Mouse (Mus musculus) liver, adult (tissue): ENCODE measurements around the gene Atp6v1f.
A peak's percentile ranks its signal among the peaks of the same experiment; 100 is the strongest.

Source experiments
- GATA4 ChIP-seq: IDR thresholded peaks from 2 replicates; pipeline ENCODE4 v1.6.1; 2014; ENCODE audit warnings: mild to moderate bottlenecking, low read length; ENCODE audit not compliant: insufficient replicate concordance

The Atp6v1f gene

DNA sequence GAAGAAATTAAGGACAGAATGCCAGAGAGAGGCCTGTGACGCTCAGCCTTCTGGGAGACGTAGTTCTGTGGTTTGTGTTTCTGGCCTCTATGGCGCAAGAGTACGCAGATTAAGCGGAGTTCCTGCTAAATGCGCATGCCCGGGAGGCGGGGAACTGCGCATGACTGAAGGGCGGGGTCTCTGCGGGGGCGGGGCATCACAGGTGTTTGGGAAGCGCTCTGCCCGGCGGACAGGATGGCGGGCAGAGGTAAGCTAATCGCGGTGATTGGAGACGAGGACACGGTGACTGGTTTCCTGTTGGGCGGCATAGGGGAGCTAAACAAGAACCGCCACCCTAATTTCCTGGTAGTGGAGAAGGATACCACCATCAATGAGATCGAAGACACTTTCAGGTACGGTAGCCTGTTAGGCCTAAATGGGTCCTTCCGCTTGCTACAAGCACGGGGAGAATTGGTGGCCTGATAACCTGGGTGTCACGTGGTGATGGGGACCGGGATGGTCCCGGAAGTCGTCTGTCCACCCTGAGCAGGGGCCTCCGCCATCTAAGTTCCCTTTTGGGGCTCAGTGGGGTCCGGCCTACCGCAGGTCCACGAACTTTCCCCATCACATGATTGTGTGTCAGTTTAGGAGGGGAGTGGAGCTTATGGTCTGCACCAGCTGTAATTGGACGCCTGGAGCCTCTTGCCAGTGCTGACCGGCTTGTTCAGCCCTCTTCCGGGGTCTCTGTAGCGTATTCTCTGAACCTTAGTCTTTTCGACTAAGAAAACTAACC, at the start of gene Atp6v1f:
Atp6v1f (plus strand) TSS at position 136 of the 772 bp plus-strand sequence.
- TF ChIP-seq GATA4, result peak; percentile 30; the same call in 1 of the 2 replicates

DNA sequence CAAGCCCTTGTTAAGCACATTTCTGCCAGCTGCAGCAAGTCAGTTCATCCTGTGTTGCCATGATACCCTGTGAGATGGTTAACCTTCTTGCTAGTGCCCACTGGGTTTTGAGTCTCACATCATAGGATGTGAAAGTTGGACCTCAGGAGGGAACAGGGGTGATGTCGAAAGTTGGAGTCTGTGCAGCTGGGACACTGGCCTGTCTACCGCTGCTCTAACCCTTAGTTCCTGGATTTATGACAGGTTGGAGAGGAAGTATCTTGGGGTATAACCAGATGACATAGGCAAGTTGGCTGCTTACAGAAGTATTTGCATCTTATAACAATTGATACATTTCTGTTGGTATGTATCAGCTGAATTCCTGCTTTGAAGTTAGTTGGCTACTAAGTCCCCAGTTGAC, 46.9 kb upstream of the Atp6v1f start:
- TF ChIP-seq GATA4, result no peak

DNA sequence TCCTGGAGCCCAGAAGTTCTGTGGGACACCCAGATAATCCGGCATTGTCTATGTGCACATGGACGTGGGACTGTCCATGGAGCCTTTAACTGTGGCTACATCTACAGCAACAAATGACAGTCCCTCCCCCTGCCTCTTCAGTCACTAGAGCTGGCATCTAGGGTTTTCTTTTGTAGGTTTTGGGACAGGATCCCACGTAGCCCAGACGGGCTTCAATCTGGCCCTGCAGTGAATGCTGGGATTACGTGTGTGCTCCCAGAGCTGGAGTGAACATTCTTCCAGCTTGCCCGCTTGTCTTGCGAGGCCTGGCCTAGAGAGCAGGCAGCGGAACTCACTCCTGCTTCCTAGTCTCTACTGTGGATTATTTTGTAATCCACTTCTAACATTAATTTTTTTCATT, 42.4 kb upstream of the Atp6v1f start:
- TF ChIP-seq GATA4, result no peak

DNA sequence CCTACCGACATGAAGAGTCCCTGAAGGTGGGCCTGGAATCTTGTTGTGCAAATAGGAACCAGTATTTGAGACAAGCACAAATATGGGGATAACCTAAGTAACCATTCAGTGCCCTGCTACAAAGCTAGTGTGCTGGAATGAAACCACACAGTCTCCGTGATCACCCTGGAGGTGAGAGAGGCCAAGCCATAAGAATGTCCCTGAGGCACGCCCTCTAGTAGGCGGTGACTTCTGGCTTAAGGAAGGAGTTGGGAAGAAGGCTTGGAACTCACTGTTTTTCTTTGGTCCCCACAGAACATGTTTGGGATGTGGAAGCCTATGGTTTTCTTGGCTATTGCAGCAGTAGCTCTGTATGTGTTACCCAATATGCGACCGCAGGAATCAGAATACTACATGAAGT, 41.2 kb upstream of the Atp6v1f start:
- no peak for TF ChIP-seq GATA4

DNA sequence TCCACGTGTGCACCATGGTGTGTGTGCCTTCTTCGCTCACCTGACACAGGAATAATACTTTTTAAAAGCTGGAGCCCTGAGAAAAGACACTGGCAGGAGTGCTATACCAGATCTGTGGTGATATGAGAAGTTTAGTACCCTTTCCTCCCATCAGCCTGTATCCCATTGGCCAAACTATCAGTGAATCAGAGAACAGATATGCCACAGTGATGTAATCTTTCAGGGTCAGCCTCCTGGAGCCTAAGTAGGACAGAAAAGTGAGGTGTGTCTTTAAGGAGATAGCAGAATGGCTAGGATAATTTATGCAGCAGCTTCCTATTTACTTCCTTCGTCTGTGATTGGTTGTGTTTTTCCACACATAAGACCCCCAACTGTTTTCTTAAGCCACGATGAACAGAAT, 39.3 kb upstream of the Atp6v1f start:
- no peak for TF ChIP-seq GATA4

DNA sequence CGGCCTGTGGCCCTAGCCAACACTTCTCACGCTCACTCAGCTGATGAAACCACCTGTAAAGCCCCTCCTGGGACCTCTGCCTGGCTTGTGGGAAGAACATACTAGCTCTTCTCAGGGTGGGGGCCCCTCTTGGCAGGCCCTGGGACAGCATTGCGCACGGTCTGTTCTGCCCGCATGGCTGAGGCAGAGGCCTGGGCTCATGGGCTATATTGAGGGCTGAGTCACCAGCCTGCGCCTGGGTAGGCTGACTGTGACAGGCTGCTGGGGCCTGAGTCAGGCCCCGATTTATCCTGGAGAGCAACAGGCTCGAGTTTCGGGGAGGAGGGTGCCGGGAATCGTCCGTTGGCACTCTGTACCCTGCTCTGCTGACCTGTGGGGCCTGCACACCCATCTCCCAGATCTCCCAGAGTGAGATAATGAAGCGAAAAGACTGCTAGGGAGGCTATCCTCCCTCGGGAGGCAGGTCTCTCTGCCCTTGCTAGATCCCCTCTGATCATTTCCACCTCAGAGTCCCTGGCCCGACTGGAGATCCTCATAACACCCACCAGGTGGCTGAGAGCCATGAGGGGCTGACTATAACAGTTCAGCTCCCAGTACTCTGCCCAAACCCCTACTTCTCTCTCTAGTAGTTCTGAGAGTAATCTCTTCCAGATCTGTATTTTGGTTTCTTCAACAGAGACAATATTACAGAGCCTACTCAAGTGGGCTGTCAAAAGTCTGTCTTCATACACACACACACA, 36.7 kb upstream of the Atp6v1f start:
- TF ChIP-seq GATA4, result no peak

DNA sequence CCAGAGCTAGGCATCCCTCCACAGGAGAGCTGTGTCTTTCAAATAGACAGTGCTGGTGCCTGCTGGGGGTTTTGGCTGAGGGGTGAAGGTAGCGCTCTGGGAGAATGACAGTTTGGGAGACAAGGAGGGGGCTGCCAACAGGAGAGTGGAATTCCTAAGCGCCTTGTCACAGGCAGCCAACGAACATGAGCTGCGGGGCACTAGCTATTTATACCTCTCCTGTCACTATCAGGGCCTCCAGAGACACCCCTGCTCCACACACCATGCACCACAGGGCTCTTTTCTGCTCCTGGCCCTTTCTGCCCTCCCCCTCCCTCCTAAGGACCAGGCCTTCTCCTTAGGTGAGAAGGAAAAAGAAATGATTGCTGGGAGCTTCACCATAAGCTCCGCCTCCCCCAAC, 36.0 kb upstream of the Atp6v1f start:
- TF ChIP-seq GATA4, result no peak

DNA sequence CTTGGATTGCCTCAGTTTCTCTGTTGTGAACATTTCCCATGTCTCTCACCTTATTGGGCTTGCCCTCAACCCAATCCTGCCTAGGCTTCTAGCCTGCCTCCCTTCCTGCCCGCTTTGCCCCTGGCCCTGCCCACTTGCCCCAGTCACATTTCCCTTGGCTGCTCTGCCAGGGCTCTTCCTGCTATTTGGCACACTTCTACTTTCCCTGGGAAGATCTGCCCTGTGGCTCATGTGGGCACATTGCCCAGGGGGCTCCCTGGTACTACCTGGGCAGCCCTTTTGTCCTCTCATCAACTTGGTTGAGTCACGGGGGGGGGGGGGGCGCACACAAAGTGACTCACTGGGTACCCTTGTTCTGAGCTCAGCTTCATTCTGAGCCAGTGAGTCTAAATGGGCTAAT, 35.4 kb upstream of the Atp6v1f start:
- TF ChIP-seq GATA4, result no peak

DNA sequence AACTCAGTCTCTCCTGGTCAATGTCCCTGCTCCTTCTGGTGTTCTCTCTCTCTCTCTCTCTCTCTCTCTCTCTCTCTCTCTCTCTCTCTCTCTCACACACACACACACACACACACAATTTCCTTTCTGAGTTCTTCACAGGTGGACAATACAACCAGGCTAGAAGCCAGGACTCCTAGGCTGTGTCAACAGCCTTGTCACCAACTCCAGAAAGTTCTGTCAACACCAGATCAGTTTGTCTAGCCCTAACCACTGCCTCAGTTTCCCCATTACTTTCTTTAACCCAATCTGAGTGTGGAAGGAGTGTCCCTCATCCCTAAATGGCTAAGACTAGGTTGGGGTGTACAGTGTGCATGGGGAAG, 34.9 kb upstream of the Atp6v1f start:
- no peak for TF ChIP-seq GATA4

DNA sequence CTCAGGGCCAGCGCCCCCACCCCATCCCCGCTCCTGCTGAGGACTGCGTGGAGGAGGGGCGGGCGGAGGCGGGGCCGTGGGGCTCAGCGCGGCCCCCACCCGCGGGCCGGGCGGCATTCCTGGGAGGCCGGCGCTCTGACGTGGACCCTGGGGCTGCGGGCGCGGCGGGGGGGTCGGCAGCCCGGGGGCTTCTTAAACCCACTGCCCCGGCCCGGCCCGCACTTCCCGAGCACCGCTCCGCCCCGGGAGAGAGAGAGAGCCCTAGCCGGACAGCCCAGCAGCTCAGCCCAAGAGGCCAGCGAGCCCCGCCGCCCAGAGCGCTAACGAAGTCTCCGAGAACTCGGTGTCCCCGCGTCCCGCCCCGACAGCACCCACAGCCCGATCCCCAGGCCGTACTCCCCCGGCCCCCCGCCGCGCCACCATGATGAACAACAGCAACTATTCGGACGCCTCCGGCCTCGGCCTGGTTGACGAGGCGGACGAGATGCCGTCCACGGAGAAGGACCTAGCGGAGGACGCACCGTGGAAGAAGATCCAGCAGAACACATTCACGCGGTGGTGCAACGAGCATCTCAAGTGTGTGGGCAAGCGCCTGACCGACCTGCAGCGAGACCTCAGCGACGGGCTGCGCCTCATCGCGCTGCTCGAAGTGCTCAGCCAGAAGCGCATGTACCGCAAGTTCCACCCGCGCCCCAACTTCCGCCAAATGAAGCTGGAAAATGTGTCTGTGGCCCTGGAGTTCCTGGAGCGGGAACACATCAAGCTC, 34.3 kb upstream of the Atp6v1f start, which contains the start of gene Flnc:
Flnc (plus strand) TSS at position 219 of the 766 bp plus-strand sequence.
- no peak for TF ChIP-seq GATA4

DNA sequence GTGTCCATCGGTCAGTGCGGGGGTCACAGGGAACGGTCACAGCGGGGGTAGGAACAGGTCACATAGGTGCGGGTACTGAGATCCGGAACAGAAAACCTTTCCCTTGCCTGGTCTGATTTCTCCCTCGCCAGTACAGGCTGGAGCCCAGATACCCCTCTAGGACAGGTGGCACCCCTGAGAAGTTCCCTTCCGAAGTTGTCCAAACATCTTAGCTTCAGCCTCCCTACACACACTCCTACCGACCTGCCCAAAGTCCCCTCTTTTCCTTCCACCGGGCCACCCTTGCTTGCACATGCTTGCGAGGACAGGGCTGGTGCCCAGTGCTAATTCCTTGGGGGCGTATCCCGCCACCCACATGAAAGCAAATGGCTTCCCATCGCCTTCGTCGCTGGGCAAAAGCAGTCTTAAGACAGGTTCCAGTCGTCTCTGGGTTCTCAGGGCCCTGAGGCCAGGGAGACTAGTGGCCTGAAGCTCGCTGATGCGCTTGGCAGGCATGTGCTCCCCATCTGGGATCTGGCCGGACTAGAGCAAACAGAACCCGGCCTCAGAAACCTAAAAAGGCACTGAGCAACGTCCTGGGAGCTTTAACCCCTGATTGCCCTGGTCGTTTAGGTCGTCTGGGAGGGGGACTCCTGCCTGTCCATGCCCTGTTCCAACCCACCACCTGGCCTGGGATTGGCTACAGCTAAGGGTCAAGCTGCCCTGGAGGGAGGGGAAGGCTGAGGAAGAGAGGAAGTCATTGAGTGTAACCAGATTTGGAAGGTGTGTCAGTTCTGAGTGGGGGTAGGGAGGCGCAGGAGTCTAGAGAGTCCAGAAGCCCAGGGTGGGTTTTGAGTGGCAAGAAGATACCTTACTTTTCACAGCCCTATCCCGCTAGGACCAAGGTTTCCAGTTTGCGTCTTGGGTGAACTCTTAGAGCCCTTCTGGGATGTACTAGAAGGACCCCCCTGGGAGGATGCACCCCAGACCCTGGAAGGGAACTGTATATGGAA, 33.4 kb upstream of the Atp6v1f start:
- TF ChIP-seq GATA4, result no peak

DNA sequence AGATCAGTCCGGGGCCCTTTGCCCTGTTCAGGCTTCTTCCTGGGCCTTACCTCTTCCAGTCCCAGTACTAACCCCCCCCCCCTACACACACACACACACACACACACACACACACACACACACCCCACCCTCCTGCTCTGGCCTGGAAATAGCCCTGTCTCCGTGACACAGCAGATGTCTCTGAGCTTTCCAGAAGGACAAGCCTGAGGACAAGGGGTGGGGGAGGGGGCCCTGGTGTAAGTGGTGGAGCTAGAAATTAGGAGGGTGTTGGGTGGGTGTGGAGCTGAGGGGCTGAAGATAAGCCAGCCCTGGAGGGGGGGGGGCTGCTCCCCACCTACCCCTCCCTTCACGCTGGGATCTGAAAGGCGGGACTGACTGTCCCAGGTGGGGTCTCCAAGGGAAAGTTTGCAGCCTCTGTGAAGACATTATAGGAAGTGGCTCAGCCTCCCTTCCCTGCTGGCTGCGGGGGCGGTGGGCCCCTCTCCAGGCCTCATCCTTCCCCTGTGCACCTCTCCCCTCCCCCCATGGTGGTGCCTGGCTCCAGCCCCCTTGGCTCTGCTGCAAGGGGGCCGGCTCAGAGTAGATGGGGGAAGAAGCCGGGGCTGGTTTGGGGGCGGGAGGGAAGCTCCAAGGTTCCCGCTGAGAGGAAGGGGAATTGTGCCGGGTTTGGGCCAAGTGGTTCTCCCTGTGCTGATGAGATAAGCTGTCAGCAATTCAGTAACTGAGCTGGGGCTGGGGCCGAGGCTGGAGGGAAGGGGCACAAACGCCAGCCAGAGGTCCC, 32.4 kb upstream of the Atp6v1f start:
- TF ChIP-seq GATA4, result no peak

DNA sequence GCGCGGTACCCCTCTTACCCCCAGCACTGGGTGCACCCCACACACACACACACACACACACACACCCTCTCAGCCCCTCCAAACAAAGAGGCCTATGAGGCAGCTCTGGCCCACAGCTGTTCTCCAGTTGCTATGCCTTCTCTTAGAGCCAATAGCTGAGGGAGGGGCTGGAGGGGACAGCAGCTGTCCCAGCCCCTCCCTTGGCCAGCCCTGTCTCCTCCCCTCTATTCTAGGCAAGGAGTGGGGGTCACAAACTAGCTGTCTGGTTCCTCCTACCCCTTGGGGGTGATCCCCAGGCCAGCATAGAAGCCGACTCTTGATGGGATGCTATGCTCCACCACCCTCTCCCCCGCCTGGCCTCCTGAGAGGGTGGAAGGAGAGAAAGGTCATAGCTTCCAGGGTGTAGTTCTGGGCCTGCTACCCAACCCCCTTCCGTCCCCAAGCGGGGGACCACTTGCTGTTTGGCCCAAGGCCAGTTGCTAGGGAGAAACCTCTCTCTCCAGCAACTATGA, 31.5 kb upstream of the Atp6v1f start:
- no peak for TF ChIP-seq GATA4
